In genomic region chr10:38887896-38888295, GRCm38 (mm10) we compare ENCODE assay signal across 25 mouse cellular contexts.
DNase-seq lines count a peak whose midpoint lies in the region; ATAC-seq and TF ChIP-seq lines count a peak whose summit lies in the region.
"Had no signal": no experiment of that assay in that cellular context is flagged by ENCODE, and none has a peak within 500 bp of the region (broad histone marks: within the 10 kb centered on the region; RNA-seq: fewer than 3 reads in every experiment).

No protein-coding gene starts in this region.

- 39% methylated on average over 9 of the region's 9 CpGs for WGBS in heart, embryonic 14.5 days
- 64% methylated on average over 9 of the region's 9 CpGs for WGBS in heart, embryonic 10.5 days
- 83% methylated on average over 9 of the region's 9 CpGs for WGBS in midbrain, postnatal 0 days
- WGBS in midbrain, embryonic 13.5 days, result 90% methylated on average over 9 of the region's 9 CpGs
- 61% methylated on average over 9 of the region's 9 CpGs for WGBS in stomach, postnatal 0 days
- WGBS in hindbrain, embryonic 11.5 days, result 90% methylated on average over 9 of the region's 9 CpGs

- H3K9me3 ChIP-seq in heart, embryonic 14.5 days (ENCODE audit: control insufficient read depth, low read length), result no peaks in the 10 kb centered on the region
- no peaks in the 10 kb centered on the region for H3K9me3 ChIP-seq in heart, embryonic 10.5 days
- no peaks in the 10 kb centered on the region for H3K9me3 ChIP-seq in midbrain, postnatal 0 days (ENCODE audit: low read length)
- no peaks in the 10 kb centered on the region for H3K9me3 ChIP-seq in midbrain, embryonic 13.5 days
- no peaks in the 10 kb centered on the region for H3K9me3 ChIP-seq in stomach, postnatal 0 days (ENCODE audit: control insufficient read depth, low read length)
- H3K9me3 ChIP-seq in hindbrain, embryonic 11.5 days (ENCODE audit: control insufficient read depth, low read length), result no peaks in the 10 kb centered on the region
- H3K9me3 ChIP-seq: embryonic facial prominence, embryonic 13.5 days; forebrain, embryonic 12.5 days; hindbrain, embryonic 10.5 days; midbrain, embryonic 10.5 days; stomach, embryonic 15.5 days had no signal

- no peaks in the 10 kb centered on the region for H3K27me3 ChIP-seq in heart, embryonic 14.5 days (ENCODE audit: control insufficient read depth, insufficient read depth, low read length)
- H3K27me3 ChIP-seq in heart, embryonic 10.5 days (ENCODE audit: insufficient read depth, poor library complexity, severe bottlenecking), result no peaks in the 10 kb centered on the region
- no peaks in the 10 kb centered on the region for H3K27me3 ChIP-seq in midbrain, postnatal 0 days (ENCODE audit: insufficient read depth, low read length)
- H3K27me3 ChIP-seq in midbrain, embryonic 13.5 days, result no peaks in the 10 kb centered on the region
- H3K27me3 ChIP-seq in stomach, postnatal 0 days (ENCODE audit: control insufficient read depth, insufficient read depth, low read length), result no peaks in the 10 kb centered on the region
- no peaks in the 10 kb centered on the region for H3K27me3 ChIP-seq in hindbrain, embryonic 11.5 days (ENCODE audit: control insufficient read depth, insufficient read depth, low read length)
- H3K27me3 ChIP-seq: embryonic facial prominence, embryonic 13.5 days; forebrain, embryonic 12.5 days; stomach, embryonic 15.5 days had no signal

- 0 out of 2 replicates have a peak, but pooled peaks have one; percentile 7 for TF ChIP-seq CTCF in midbrain, postnatal 0 days (IDR thresholded peaks at IDR 0.05)
- peak; percentile 50 for TF ChIP-seq CTCF in stomach, postnatal 0 days (IDR thresholded peaks at IDR 0.05; ENCODE audit: low read depth)

- DNase-seq in adrenal gland, postnatal 14 days, result peak; percentile 27
- DNase-seq in adrenal gland, postnatal 25 days, result no peak
- DNase-seq in heart, embryonic 10.5 days (ENCODE audit: low spot score), result no peak
- no peak for DNase-seq in midbrain, postnatal 0 days (ENCODE audit: low spot score)
- no peak for DNase-seq in stomach, postnatal 0 days (ENCODE audit: low spot score)
- no peak for DNase-seq in hindbrain, embryonic 11.5 days (ENCODE audit: low spot score)
- DNase-seq: cerebellum, adult 18-20 months; cerebellum, postnatal 14 days; gastrocnemius, adult 2 months; kidney, adult 9 months; kidney, postnatal 14 days; thymus, adult 18-20 months; thymus, postnatal 4 days had no signal

- peaks cover 3 to 5% of the 10 kb centered on the region in 2 experiments; a peak in 1 of 4 replicates for H3K4me1 ChIP-seq in heart, embryonic 14.5 days (ENCODE audit: control insufficient read depth in 2 of 2, insufficient read depth in 2 of 2, low read length in 2 of 2)
- H3K4me1 ChIP-seq in heart, embryonic 10.5 days, result peaks cover 9% of the 10 kb centered on the region
- H3K4me1 ChIP-seq in midbrain, postnatal 0 days (ENCODE audit: insufficient read depth, low read length), result no peaks in the 10 kb centered on the region
- H3K4me1 ChIP-seq in midbrain, embryonic 13.5 days (replicated peaks), result no peaks in the 10 kb centered on the region
- H3K4me1 ChIP-seq in stomach, postnatal 0 days (replicated peaks; ENCODE audit: control insufficient read depth, insufficient read depth), result no peaks in the 10 kb centered on the region
- no peaks in the 10 kb centered on the region for H3K4me1 ChIP-seq in hindbrain, embryonic 11.5 days (replicated peaks; ENCODE audit: control insufficient read depth, insufficient read depth, low read length)
- H3K4me1 ChIP-seq: embryonic facial prominence, embryonic 13.5 days; forebrain, embryonic 12.5 days; stomach, embryonic 15.5 days had no signal

- ATAC-seq in heart, embryonic 14.5 days (ENCODE audit: insufficient number of reproducible peaks, insufficient read depth, low FRiP score, low read depth), result 0 out of 2 replicates have a peak, but pooled peaks have one; percentile 31
- no peak for ATAC-seq in midbrain, postnatal 0 days (ENCODE audit: low FRiP score)
- no peak for ATAC-seq in midbrain, embryonic 13.5 days
- ATAC-seq in stomach, postnatal 0 days (ENCODE audit: low FRiP score, low TSS enrichment), result no peak
- no peak for ATAC-seq in hindbrain, embryonic 11.5 days (ENCODE audit: low FRiP score)
- ATAC-seq: hindbrain, postnatal 0 days; intestine, embryonic 16.5 days had no signal

- no peak overlapping the region for H3K4me2 ChIP-seq in heart, embryonic 14.5 days (ENCODE audit: low read length)
- no peak overlapping the region for H3K4me2 ChIP-seq in midbrain, postnatal 0 days (ENCODE audit: low read depth, low read length, poor library complexity, severe bottlenecking)
- no peak overlapping the region for H3K4me2 ChIP-seq in midbrain, embryonic 13.5 days (replicated peaks)
- H3K4me2 ChIP-seq in stomach, postnatal 0 days (replicated peaks; ENCODE audit: low read depth), result no peak overlapping the region
- no peak overlapping the region for H3K4me2 ChIP-seq in hindbrain, embryonic 11.5 days (replicated peaks; ENCODE audit: low read depth, low read length)
- H3K4me2 ChIP-seq: embryonic facial prominence, embryonic 13.5 days; forebrain, embryonic 12.5 days; stomach, embryonic 15.5 days had no signal

- no peak overlapping the region for H3K4me3 ChIP-seq in heart, embryonic 14.5 days (ENCODE audit: control insufficient read depth in 1 of 2, insufficient read depth in 1 of 2, low read depth in 1 of 2, low read length in 2 of 2)
- no peak overlapping the region for H3K4me3 ChIP-seq in heart, embryonic 10.5 days
- H3K4me3 ChIP-seq in midbrain, postnatal 0 days (ENCODE audit: low read depth, low read length), result no peak overlapping the region
- no peak overlapping the region for H3K4me3 ChIP-seq in midbrain, embryonic 13.5 days (replicated peaks)
- no peak overlapping the region for H3K4me3 ChIP-seq in stomach, postnatal 0 days (ENCODE audit: low read depth, low read length)
- no peak overlapping the region for H3K4me3 ChIP-seq in hindbrain, embryonic 11.5 days (ENCODE audit: low read depth, low read length)
- H3K4me3 ChIP-seq: embryonic facial prominence, embryonic 13.5 days; erythroblast, embryonic 14.5 days; forebrain, embryonic 12.5 days; gastrocnemius, adult 2 months; hindbrain, embryonic 10.5 days; layer of hippocampus, adult 2 months; midbrain, embryonic 10.5 days; stomach, embryonic 15.5 days had no signal

- H3K27ac ChIP-seq in heart, embryonic 14.5 days (replicated peaks in 1 of 2; ENCODE audit: control insufficient read depth in 1 of 2, insufficient read depth in 1 of 2, low read depth in 2 of 2, low read length in 2 of 2), result no peak overlapping the region
- H3K27ac ChIP-seq in heart, embryonic 10.5 days, result no peak overlapping the region
- no peak overlapping the region for H3K27ac ChIP-seq in midbrain, postnatal 0 days (ENCODE audit: low read depth, low read length)
- H3K27ac ChIP-seq in midbrain, embryonic 13.5 days, result no peak overlapping the region
- no peak overlapping the region for H3K27ac ChIP-seq in stomach, postnatal 0 days (replicated peaks)
- no peak overlapping the region for H3K27ac ChIP-seq in hindbrain, embryonic 11.5 days (ENCODE audit: low read depth, low read length)
- H3K27ac ChIP-seq: embryonic facial prominence, embryonic 13.5 days; forebrain, embryonic 12.5 days; gastrocnemius, adult 2 months; hindbrain, embryonic 10.5 days; hindbrain, postnatal 0 days; layer of hippocampus, adult 2 months; liver, embryonic 14.5 days; midbrain, embryonic 10.5 days; stomach, embryonic 15.5 days had no signal

- H3K9ac ChIP-seq in heart, embryonic 14.5 days (ENCODE audit: low read length), result no peak overlapping the region
- no peak overlapping the region for H3K9ac ChIP-seq in midbrain, postnatal 0 days (replicated peaks; ENCODE audit: low read length, poor library complexity, severe bottlenecking)
- H3K9ac ChIP-seq in midbrain, embryonic 13.5 days (replicated peaks), result no peak overlapping the region
- H3K9ac ChIP-seq in stomach, postnatal 0 days (ENCODE audit: low read length), result no peak overlapping the region
- no peak overlapping the region for H3K9ac ChIP-seq in hindbrain, embryonic 11.5 days (ENCODE audit: low read depth, low read length)
- H3K9ac ChIP-seq: embryonic facial prominence, embryonic 13.5 days; forebrain, embryonic 12.5 days; liver, embryonic 14.5 days; stomach, embryonic 15.5 days had no signal

- TF ChIP-seq EP300 in stomach, postnatal 0 days (optimal IDR thresholded peaks at IDR 0.05), result no peak

- H3K36me3 ChIP-seq in heart, embryonic 14.5 days (ENCODE audit: control insufficient read depth, insufficient read depth, low read length), result no peaks in the 10 kb centered on the region
- no peaks in the 10 kb centered on the region for H3K36me3 ChIP-seq in heart, embryonic 10.5 days
- H3K36me3 ChIP-seq in midbrain, postnatal 0 days (ENCODE audit: insufficient read depth, low read length), result no peaks in the 10 kb centered on the region
- H3K36me3 ChIP-seq in midbrain, embryonic 13.5 days, result no peaks in the 10 kb centered on the region
- H3K36me3 ChIP-seq in stomach, postnatal 0 days (ENCODE audit: control insufficient read depth, insufficient read depth, low read length), result no peaks in the 10 kb centered on the region
- H3K36me3 ChIP-seq in hindbrain, embryonic 11.5 days (ENCODE audit: control insufficient read depth, insufficient read depth, low read length), result no peaks in the 10 kb centered on the region
- H3K36me3 ChIP-seq: embryonic facial prominence, embryonic 13.5 days; forebrain, embryonic 12.5 days; hindbrain, embryonic 10.5 days; midbrain, embryonic 10.5 days; stomach, embryonic 15.5 days had no signal
